Mouse (Mus musculus): ENCODE measurements at regions not wholly inside any gene's neighbourhood (a gene's known extent, or its start where the extent isn't known, plus 50 kb on each side); places are given as distances from the start of the nearest gene placed in this dataset.
"Not testable (repeated sequence)": the region's sequence is repeated elsewhere in the genome, so short reads cannot be mapped to it uniquely, and the experiment has no call there.

GRCm38 (mm10) chr5:129256136-129256535, 159.6 kb downstream of the Adgrd1 start:
- ChIA-PET CTCF (no interaction called here), POLR2A (no interaction called here)
- no peaks in the 10 kb centered on the region for H3K27me3 ChIP-seq
- no peak for DNase-seq (ENCODE audit: low read depth, low spot score)
- no peak for ATAC-seq
- no peak for TF ChIP-seq CTCF (IDR thresholded peaks at IDR 0.05)
- in situ Hi-C loops (cut with MboI; ENCODE audit: low pct_unique_long_range_greater_than_20kb): no loop called here

DNA sequence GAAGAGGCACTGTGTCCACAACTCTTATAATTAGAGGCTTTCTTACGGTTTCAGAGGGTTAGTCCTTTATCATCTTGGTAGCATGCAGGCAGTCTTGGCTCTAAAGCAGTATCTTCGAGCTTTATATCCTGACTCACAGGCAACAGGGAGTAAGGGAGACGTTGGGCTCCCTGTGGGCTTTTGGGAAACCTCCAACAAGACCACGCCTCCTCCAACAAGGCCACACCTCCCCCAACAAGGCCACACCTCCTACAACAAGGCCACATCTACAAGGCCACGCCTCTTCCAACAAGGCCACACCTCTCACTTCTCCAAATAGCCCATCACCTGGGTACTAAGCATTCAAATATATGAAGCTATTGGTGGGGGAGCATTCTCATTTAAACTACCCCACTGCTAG, 160.7 kb downstream of the Adgrd1 start:
- no peaks in the 10 kb centered on the region for H3K27me3 ChIP-seq
- ATAC-seq (no peak), DNase-seq (ENCODE audit: low read depth, low spot score) (no peak)
- POLR2A ChIA-PET: no interaction called here
- CTCF ChIA-PET: no interaction called here
- TF ChIP-seq CTCF (IDR thresholded peaks at IDR 0.05): no peak
- in situ Hi-C loops (cut with MboI; ENCODE audit: low pct_unique_long_range_greater_than_20kb): no loop called here

DNA sequence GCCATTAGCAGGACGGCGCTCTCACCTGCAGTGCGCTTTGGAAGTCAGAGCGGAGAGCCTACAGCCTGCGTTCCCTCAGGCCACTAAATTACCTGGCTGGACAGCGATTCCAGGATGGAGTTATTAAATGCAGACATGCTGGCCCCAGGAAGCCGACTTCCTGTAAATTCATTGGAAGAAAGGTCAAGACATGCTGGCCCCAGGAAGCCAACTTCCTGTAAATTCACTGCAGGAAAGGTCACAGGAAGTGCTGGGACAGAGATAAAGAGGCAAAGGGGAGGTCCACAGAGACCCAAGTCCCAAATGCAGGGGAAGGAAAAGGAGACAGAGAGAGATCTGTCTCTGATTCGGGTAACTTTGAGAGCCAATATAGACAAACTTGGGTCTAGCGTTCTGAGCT, 164.1 kb downstream of the Adgrd1 start:
- ChIA-PET CTCF (no interaction called here), POLR2A (no interaction called here)
- H3K27me3 ChIP-seq: peaks cover 14% of the 10 kb centered on the region
- ATAC-seq (no peak), DNase-seq (ENCODE audit: low read depth, low spot score) (no peak)
- TF ChIP-seq CTCF (IDR thresholded peaks at IDR 0.05): no peak
- in situ Hi-C loops (cut with MboI; ENCODE audit: low pct_unique_long_range_greater_than_20kb): no loop called here

DNA sequence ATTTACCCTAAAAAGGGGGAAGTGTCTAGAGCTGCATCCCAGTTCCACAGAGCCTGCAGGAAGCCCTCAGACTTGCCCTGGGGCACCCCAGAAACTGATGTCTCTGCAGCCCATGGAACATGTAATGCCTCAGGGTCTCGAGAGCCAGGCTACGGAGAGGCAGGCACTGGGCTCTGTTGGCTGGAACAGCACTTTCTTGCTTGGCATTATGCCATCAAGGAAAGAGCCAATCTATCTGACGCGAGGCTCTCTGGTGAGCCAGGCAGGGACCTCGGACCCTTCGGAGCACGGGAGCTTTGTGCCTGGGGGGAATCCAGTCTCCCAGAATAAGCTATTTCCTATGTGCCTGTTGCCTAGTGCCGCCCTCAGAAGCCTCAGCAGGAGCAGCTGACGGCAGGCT, 166.6 kb downstream of the Adgrd1 start:
- POLR2A ChIA-PET: no interaction called here
- ATAC-seq (no peak), DNase-seq (ENCODE audit: low read depth, low spot score) (no peak)
- TF ChIP-seq CTCF (IDR thresholded peaks at IDR 0.05): no peak
- in situ Hi-C loops (cut with MboI; ENCODE audit: low pct_unique_long_range_greater_than_20kb): no loop called here
- CTCF ChIA-PET: no interaction called here
- peaks cover 17% of the 10 kb centered on the region for H3K27me3 ChIP-seq

DNA sequence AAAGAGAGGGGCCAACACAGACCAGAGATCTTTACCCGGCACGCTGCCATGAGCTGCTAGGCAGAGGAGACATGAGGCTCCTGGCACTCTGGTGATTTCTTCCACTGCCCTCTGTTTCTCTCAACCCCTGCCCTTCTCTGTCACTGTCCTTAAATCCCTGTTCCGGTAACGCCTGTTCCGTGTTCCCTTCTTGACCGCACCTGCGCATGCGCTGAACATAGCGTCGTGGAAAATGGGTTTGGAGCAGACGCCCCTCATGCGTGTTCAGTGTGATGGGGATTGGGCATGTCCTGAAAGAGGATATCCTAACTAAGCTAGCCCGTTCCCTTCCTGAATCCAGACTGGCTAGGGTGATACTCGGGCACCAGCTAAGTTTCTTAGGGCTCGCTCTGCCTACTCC, 167.8 kb downstream of the Adgrd1 start:
- in situ Hi-C loops (cut with MboI; ENCODE audit: low pct_unique_long_range_greater_than_20kb): no loop called here
- CTCF ChIA-PET: no interaction called here
- POLR2A ChIA-PET: no interaction called here
- DNase-seq (ENCODE audit: low read depth, low spot score): no peak
- no peak for ATAC-seq
- peaks cover 25% of the 10 kb centered on the region for H3K27me3 ChIP-seq
- no peak for TF ChIP-seq CTCF (IDR thresholded peaks at IDR 0.05)

- POLR2A ChIA-PET: no interaction called here
- CTCF ChIA-PET: no interaction called here
- no peak for DNase-seq (ENCODE audit: low read depth, low spot score)
- in situ Hi-C loops (cut with MboI; ENCODE audit: low pct_unique_long_range_greater_than_20kb): no loop called here
- no peak for ATAC-seq
- peaks cover 20% of the 10 kb centered on the region for H3K27me3 ChIP-seq
- no peak for TF ChIP-seq CTCF (IDR thresholded peaks at IDR 0.05)
Observed at GRCm38 (mm10) chr5:129268456-129268855, 171.9 kb downstream of the Adgrd1 start.

DNA sequence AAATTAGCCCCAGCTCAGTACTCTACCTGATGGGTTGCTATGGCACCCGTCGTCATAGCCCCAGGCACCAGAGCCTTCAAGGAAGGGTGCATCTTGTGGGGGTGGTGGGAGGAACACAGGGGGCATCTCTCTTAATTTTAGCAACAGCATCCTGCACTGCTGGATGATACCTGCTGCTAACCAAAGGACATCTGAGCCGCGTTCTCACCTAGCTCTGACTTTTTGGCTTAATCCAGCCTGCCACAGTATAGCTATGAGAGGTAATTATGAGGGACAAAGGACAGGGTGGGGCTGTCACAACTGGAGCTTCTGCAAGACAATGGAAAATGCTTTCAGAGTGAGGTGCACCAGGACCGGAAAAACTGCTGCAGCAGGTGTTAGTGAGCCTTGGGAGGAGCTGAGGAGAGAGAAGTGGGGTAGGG, 173.5 kb downstream of the Adgrd1 start:
- H3K27me3 ChIP-seq: peaks cover 11% of the 10 kb centered on the region
- no peak for TF ChIP-seq CTCF (IDR thresholded peaks at IDR 0.05)
- in situ Hi-C loops (cut with MboI; ENCODE audit: low pct_unique_long_range_greater_than_20kb): no loop called here
- ATAC-seq (no peak), DNase-seq (ENCODE audit: low read depth, low spot score) (no peak)
- ChIA-PET CTCF (no interaction called here), POLR2A (no interaction called here)

DNA sequence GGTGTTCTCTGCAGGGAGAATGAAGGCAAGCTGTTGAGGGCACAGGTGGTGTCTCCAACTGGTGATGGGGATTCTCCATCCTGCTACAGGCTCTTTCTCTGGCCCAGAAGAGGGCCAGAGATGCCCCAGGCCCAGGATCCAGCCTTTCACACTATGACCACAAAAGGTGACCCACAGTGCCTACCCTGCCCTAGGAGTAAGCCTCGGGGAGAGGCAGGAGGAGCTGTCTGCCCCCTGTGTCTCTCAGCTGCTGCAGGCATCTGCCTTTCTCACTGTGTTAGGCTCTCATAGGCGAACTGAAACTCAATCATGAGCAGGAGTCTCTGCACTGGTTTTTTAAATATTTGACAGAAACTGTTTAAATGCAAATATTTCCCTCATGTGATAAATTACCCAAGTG, 184.9 kb downstream of the Adgrd1 start:
- CTCF ChIA-PET: no interaction called here
- POLR2A ChIA-PET: interaction anchor here (0.6 kb wide), 1 partner anchor 1501 kb away, joined by 3 read pairs; no protein-coding TSS in a partner anchor
- in situ Hi-C loops (cut with MboI; ENCODE audit: low pct_unique_long_range_greater_than_20kb): no loop called here
- ATAC-seq (no peak), DNase-seq (ENCODE audit: low read depth, low spot score) (no peak)
- H3K27me3 ChIP-seq: peaks cover 13% of the 10 kb centered on the region
- no peak for TF ChIP-seq CTCF (IDR thresholded peaks at IDR 0.05)

DNA sequence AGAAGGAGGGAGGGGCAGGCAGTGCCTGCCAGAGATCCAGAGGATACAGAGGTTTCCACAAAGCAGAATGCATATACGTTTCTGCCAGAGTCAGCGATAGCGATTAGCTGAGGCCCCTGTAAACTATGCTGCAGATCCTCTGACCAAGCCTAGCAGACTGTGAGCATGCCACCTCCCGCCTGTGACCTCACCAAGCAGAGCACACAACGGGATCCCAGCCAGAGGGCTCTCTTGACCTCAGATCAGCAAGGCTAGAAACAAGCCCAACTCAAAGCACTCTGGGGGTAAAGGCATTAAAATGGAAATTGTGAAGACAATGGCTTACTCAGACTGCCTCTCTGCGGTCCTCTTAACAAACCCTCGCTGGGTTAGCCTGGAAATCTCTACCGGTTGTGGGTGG, 185.6 kb downstream of the Adgrd1 start:
- H3K27me3 ChIP-seq: peaks cover 13% of the 10 kb centered on the region
- in situ Hi-C loops (cut with MboI; ENCODE audit: low pct_unique_long_range_greater_than_20kb): no loop called here
- DNase-seq (ENCODE audit: low read depth, low spot score) (no peak), ATAC-seq (no peak)
- TF ChIP-seq CTCF (IDR thresholded peaks at IDR 0.05): no peak
- CTCF ChIA-PET: no interaction called here
- POLR2A ChIA-PET: no interaction called here

GRCm38 (mm10) chr5:129282826-129283225, 186.3 kb downstream of the Adgrd1 start:
- DNase-seq (ENCODE audit: low read depth, low spot score) (no peak), ATAC-seq (no peak)
- peaks cover 13% of the 10 kb centered on the region for H3K27me3 ChIP-seq
- no peak for TF ChIP-seq CTCF (IDR thresholded peaks at IDR 0.05)
- in situ Hi-C loops (cut with MboI; ENCODE audit: low pct_unique_long_range_greater_than_20kb): no loop called here
- CTCF ChIA-PET: no interaction called here
- POLR2A ChIA-PET: no interaction called here

DNA sequence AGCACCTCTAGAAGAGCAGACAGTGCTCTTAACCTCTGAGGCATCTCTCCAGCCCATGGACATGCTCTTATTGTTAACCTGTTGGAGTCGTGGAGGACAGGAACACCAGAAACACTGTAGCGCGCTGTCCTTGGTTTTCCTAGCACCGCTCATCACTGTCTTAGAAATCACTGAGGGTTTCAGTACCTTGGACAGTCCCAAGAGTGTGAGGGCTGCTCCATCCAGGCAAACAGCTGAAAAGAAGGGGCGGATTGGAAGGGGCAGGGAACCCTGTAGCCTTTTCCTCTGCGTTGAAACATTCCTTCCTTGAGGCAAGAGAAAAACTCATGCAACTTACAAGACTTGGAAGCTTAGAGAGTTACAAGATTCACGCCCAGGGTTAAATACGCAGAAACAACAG, 190.9 kb downstream of the Adgrd1 start:
- no peak for ATAC-seq
- CTCF ChIA-PET: no interaction called here
- in situ Hi-C loops (cut with MboI; ENCODE audit: low pct_unique_long_range_greater_than_20kb): no loop called here

DNA sequence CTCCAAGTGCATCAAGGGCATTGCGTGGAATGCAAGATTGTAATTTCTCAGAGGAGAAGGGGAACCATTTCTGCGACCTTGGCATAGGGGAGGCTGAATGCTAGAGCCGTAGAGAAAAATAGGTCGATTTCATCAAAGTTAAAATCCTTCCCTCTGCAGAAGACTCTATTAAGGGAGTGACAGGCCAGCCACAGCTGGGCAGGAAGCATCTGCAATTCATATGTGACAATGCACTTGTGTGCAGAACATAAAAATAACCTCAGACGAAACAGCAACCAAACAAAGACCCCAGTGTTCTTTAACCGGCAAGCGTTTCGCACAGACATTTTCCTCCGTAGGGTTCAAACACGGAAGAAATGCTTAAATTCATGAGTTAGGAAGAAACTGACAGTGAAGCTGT, 196.3 kb downstream of the Adgrd1 start:
- ATAC-seq; DNase-seq (ENCODE audit: low read depth, low spot score); POLR2A ChIA-PET; H3K27me3 ChIP-seq; CTCF ChIA-PET; in situ Hi-C loops (cut with MboI; ENCODE audit: low pct_unique_long_range_greater_than_20kb): not testable (repeated sequence)

More for the DNA sequence above, 190.9 kb downstream of the Adgrd1 start:
- no peak for TF ChIP-seq CTCF (IDR thresholded peaks at IDR 0.05)
- POLR2A ChIA-PET: no interaction called here
- peak; percentile 7 for DNase-seq (ENCODE audit: low read depth, low spot score)
- H3K27me3 ChIP-seq: peaks cover under 1% of the 10 kb centered on the region

- CTCF ChIA-PET; DNase-seq (ENCODE audit: low read depth, low spot score); H3K27me3 ChIP-seq; ATAC-seq; in situ Hi-C loops (cut with MboI; ENCODE audit: low pct_unique_long_range_greater_than_20kb); POLR2A ChIA-PET: not testable (repeated sequence)
Observed at GRCm38 (mm10) chr5:129294861-129295542, 198.5 kb downstream of the Adgrd1 start.

All from Patski (cell line).